Comparison of ENCODE assay signal across 8 mouse cellular contexts in genomic region chr9:107709096-107709696, GRCm38 (mm10). TPM values are rescaled to one million over a fixed set of nuclear protein-coding genes. Genes with fewer than 3 reads are reported as not detected.
DNase-seq lines count a peak whose midpoint lies in the region; ATAC-seq and TF ChIP-seq lines count a peak whose summit lies in the region.

No protein-coding gene starts in this region.

- peaks cover 15% of the 10 kb centered on the region for H3K27me3 ChIP-seq in spleen, adult 2 months (ENCODE audit: control insufficient read depth, insufficient read depth, low read length)
- no peaks in the 10 kb centered on the region for H3K27me3 ChIP-seq in hindbrain, embryonic 15.5 days
- no peaks in the 10 kb centered on the region for H3K27me3 ChIP-seq in midbrain, postnatal 0 days (ENCODE audit: insufficient read depth, low read length)

- H3K36me3 ChIP-seq in spleen, adult 2 months (ENCODE audit: control insufficient read depth, insufficient read depth, low read length): no peaks in the 10 kb centered on the region
- H3K36me3 ChIP-seq in hindbrain, embryonic 15.5 days: 0 out of 2 replicates have a peak, but pooled peaks cover 5% of the 10 kb centered on the region
- H3K36me3 ChIP-seq in midbrain, postnatal 0 days (ENCODE audit: insufficient read depth, low read length): peaks cover 10% of the 10 kb centered on the region; the same call in 1 of the 2 replicates

- H3K27ac ChIP-seq in spleen, adult 2 months (ENCODE audit: insufficient read depth, low read length): peak overlapping the region; percentile 13; the same call in 1 of the 2 replicates
- peak overlapping the region; percentile 83 for H3K27ac ChIP-seq in hindbrain, embryonic 15.5 days (replicated peaks)
- H3K27ac ChIP-seq in midbrain, postnatal 0 days (ENCODE audit: low read depth, low read length): peak overlapping the region; percentile 87

- H3K4me2 ChIP-seq in hindbrain, embryonic 15.5 days: peak overlapping the region; percentile 88
- H3K4me2 ChIP-seq in midbrain, postnatal 0 days (ENCODE audit: low read depth, low read length, poor library complexity, severe bottlenecking): peak overlapping the region; percentile 84

- ATAC-seq in hindbrain, embryonic 15.5 days (ENCODE audit: low FRiP score, low read depth): peak; percentile 36; the same call in 1 of the 2 replicates
- peak; percentile 17 for ATAC-seq in midbrain, postnatal 0 days (ENCODE audit: low FRiP score)
- no peak for ATAC-seq in inflammation-experienced regulatory T-cells, adult 6 months

- H3K4me1 ChIP-seq in spleen, adult 2 months (ENCODE audit: control insufficient read depth, insufficient read depth, insufficient read length): peaks cover 6% of the 10 kb centered on the region
- peaks cover 64% of the 10 kb centered on the region for H3K4me1 ChIP-seq in hindbrain, embryonic 15.5 days (replicated peaks)
- peaks cover 12% of the 10 kb centered on the region for H3K4me1 ChIP-seq in midbrain, postnatal 0 days (ENCODE audit: insufficient read depth, low read length)

- WGBS in spleen, adult 2 months: under 1% methylated on average over 55 of the region's 55 CpGs
- WGBS in hindbrain, embryonic 15.5 days: under 1% methylated on average over 47 of the region's 55 CpGs
- 1% methylated on average over 41 of the region's 55 CpGs for whole genome bisulfite sequencing in midbrain, postnatal 0 days

- no peak for TF ChIP-seq CTCF in spleen, adult 2 months (IDR thresholded peaks at IDR 0.05; ENCODE audit: extremely low read depth, insufficient read depth, insufficient read length, insufficient replicate concordance)
- no peak for TF ChIP-seq CTCF in midbrain, postnatal 0 days (IDR thresholded peaks at IDR 0.05)

- H3K9me3 ChIP-seq in hindbrain, embryonic 15.5 days: no peaks in the 10 kb centered on the region
- H3K9me3 ChIP-seq in midbrain, postnatal 0 days (ENCODE audit: low read length): no peaks in the 10 kb centered on the region

- H3K4me3 ChIP-seq in spleen, adult 2 months (ENCODE audit: extremely low read depth, insufficient read depth, insufficient read length): peak overlapping the region; percentile 61
- H3K4me3 ChIP-seq in hindbrain, embryonic 15.5 days: peak overlapping the region; percentile 67
- H3K4me3 ChIP-seq in midbrain, postnatal 0 days (ENCODE audit: low read depth, low read length): peak overlapping the region; percentile 70

- TF ChIP-seq POLR2A in spleen, adult 2 months (IDR thresholded peaks at IDR 0.05; ENCODE audit: low read depth, low read length): no peak

- DNase-seq in adrenal gland, adult (ENCODE audit: inconsistent age in 2 of 2, low spot score in 1 of 2): peak; percentile 38 to 65
- DNase-seq in adrenal gland, adult 2 months: no peak
- no peak for DNase-seq in spleen, adult 2 months (ENCODE audit: low read depth in 1 of 2, low spot score in 2 of 2)
- no peak for DNase-seq in spleen, postnatal 10 days (ENCODE audit: low spot score in 2 of 2)
- DNase-seq in midbrain, postnatal 0 days (ENCODE audit: low spot score): no peak
- no peak for DNase-seq in frontal cortex, postnatal 10 days (ENCODE audit: low spot score in 2 of 2)

- peak overlapping the region; percentile 77 for H3K9ac ChIP-seq in hindbrain, embryonic 15.5 days
- H3K9ac ChIP-seq in midbrain, postnatal 0 days (replicated peaks; ENCODE audit: low read length, poor library complexity, severe bottlenecking): peak overlapping the region; percentile 93

RNA-seq across cellular contexts. Expression of gene Sema3f, which starts 1.1 kb away (rescaled TPM):
- total RNA-seq in adrenal gland, adult 2 months (2021): 10 to 100 TPM; 27.2 to 34.8 TPM
- polyA plus RNA-seq in adrenal gland, adult 2 months (2012; rRNA removed): 95.1 and 106 TPM in 2 replicates
- 61.1 and 61.6 TPM in 2 replicates for polyA plus RNA-seq in spleen, adult 2 months (2012; rRNA removed)
- polyA plus RNA-seq in hindbrain, embryonic 15.5 days (2015; fragmentation: Nextera tagmentation; extraction: Ambion mirVana): 14.0 and 18.5 TPM in 2 replicates
- 115 and 120 TPM in 2 replicates for total RNA-seq in midbrain, postnatal 0 days (2014; rRNA removed)
- polyA plus RNA-seq in midbrain, postnatal 0 days (2015; fragmentation: Nextera tagmentation; extraction: Ambion mirVana): 13.5 and 14.1 TPM in 2 replicates
- not detected for polyA plus RNA-seq in inflammation-experienced regulatory T-cells, adult 6 months (2017; shearing (Covaris generic))

RNA-seq across cellular contexts. Expression of gene Gnat1, which starts 29.7 kb away (rescaled TPM):
- total RNA-seq in adrenal gland, adult 2 months (2021): under 1 TPM in 1 of 2 experiments, not detected in 1; 0.37 TPM
- polyA plus RNA-seq in adrenal gland, adult 2 months (2012; rRNA removed): 0.10 and 0.16 TPM in 2 replicates
- not detected in 2 replicates for polyA plus RNA-seq in spleen, adult 2 months (2012; rRNA removed)
- polyA plus RNA-seq in hindbrain, embryonic 15.5 days (2015; fragmentation: Nextera tagmentation; extraction: Ambion mirVana): 2.0 and 3.6 TPM in 2 replicates
- total RNA-seq in midbrain, postnatal 0 days (2014; rRNA removed): 0.52 and 0.55 TPM in 2 replicates
- 2.3 and 2.6 TPM in 2 replicates for polyA plus RNA-seq in midbrain, postnatal 0 days (2015; fragmentation: Nextera tagmentation; extraction: Ambion mirVana)
- polyA plus RNA-seq in inflammation-experienced regulatory T-cells, adult 6 months (2017; shearing (Covaris generic)): 1 to 10 TPM in 1 of 3 experiments, under 1 TPM in 1, not detected in 1; 0.58 to 1.1 TPM

RNA-seq across cellular contexts. Expression of gene Slc38a3, which starts 39.9 kb away (rescaled TPM):
- total RNA-seq in adrenal gland, adult 2 months (2021): 1 to 10 TPM in 1 of 2 experiments, under 1 TPM in 1; 0.48 to 2.7 TPM
- 1.7 and 4.1 TPM in 2 replicates for polyA plus RNA-seq in adrenal gland, adult 2 months (2012; rRNA removed)
- 10.6 and 13.9 TPM in 2 replicates for polyA plus RNA-seq in spleen, adult 2 months (2012; rRNA removed)
- polyA plus RNA-seq in hindbrain, embryonic 15.5 days (2015; fragmentation: Nextera tagmentation; extraction: Ambion mirVana): 41.4 and 43.3 TPM in 2 replicates
- total RNA-seq in midbrain, postnatal 0 days (2014; rRNA removed): 70.0 and 94.5 TPM in 2 replicates
- 37.6 and 44.6 TPM in 2 replicates for polyA plus RNA-seq in midbrain, postnatal 0 days (2015; fragmentation: Nextera tagmentation; extraction: Ambion mirVana)
- not detected for polyA plus RNA-seq in inflammation-experienced regulatory T-cells, adult 6 months (2017; shearing (Covaris generic))

Comparison
In these comparisons a context has a peak if more than half of its experiments do, and no peak if none do; other contexts are left out.
1. DNase-seq: peak in adrenal gland, adult (2 of 2); none in adrenal gland, adult 2 months (single experiment), spleen, adult 2 months (0 of 2), spleen, postnatal 10 days (0 of 2), midbrain, postnatal 0 days (single experiment) and frontal cortex, postnatal 10 days (0 of 2).
2. H3K27ac ChIP-seq: peak in every context shown above with its lines; median percentile 87 in midbrain, postnatal 0 days; 83 in hindbrain, embryonic 15.5 days; 13 in spleen, adult 2 months.
3. RNA of gene Sema3f, which starts 1.1 kb away (polyA plus RNA-seq): 95.1 to 106 TPM in adrenal gland, adult 2 months, 61.1 to 61.6 TPM in spleen, adult 2 months, 14.0 to 18.5 TPM in hindbrain, embryonic 15.5 days and 13.5 to 14.1 TPM in midbrain, postnatal 0 days; not detected in inflammation-experienced regulatory T-cells, adult 6 months; every median in the first group is over 10 times any median in the second.
4. Peak in every context shown above with its lines, with median percentiles within 50 percentile points of each other: H3K4me3 ChIP-seq.